Mouse (Mus musculus) CH12.LX (cell line): ENCODE measurements around the gene Fam151b. TPM values are rescaled to one million over a fixed set of nuclear protein-coding genes. Genes with fewer than 3 reads are reported as not detected.

ENCODE experiments used
- DNase-seq: peaks from one replicate; pipeline ENCODE4 v3.0.0-alpha.2; 2013; ENCODE audit errors: extremely low read depth
- H3K27ac ChIP-seq: 2 replicates; pipeline ENCODE4 v1.5.1; 2012; ENCODE audit warnings: low read depth, mild to moderate bottlenecking, control low read depth, moderate library complexity; ENCODE audit not compliant: insufficient read depth
- H3K27me3 ChIP-seq: replicated peaks from 2 replicates; pipeline ENCODE3; 2012; ENCODE audit warnings: inconsistent platforms
- H3K36me3 ChIP-seq, 2 experiments: replicated peaks in 1 of 2; 2 replicates each; pipeline versions ENCODE3 to v1.6.1; 2012; ENCODE audit warnings: inconsistent platforms in 1 of 2, low read length in 1 of 2, mild to moderate bottlenecking in 1 of 2, mixed read lengths in 1 of 2, moderate library complexity in 1 of 2; ENCODE audit not compliant: control insufficient read depth in 1 of 2, insufficient read depth in 1 of 2
- H3K4me1 ChIP-seq, 2 experiments: 2 replicates each; pipeline ENCODE4 v1.6.1; 2012; ENCODE audit warnings: inconsistent platforms in 1 of 2, moderate library complexity in 1 of 2; ENCODE audit not compliant: insufficient read depth in 2 of 2, control insufficient read depth in 1 of 2
- H3K4me2 ChIP-seq: 2 replicates; pipeline ENCODE4 v1.6.1; 2012; ENCODE audit warnings: low read depth, mild to moderate bottlenecking, control low read depth; ENCODE audit not compliant: poor library complexity, insufficient read depth, severe bottlenecking
- H3K4me3 ChIP-seq, 3 experiments: fragments of 150-350 bp in 1 of 3; sonication (generic) in 1 of 3; replicated peaks in 1 of 3; 2 replicates each; pipeline versions ENCODE3 to v1.5.1; 2011 to 2012; ENCODE audit warnings: low read depth in 2 of 3, low read length in 2 of 3, mild to moderate bottlenecking in 2 of 3, moderate library complexity in 2 of 3, control low read depth in 1 of 3, improper control_type of control experiment in 1 of 3, inconsistent platforms in 1 of 3, mixed read lengths in 1 of 3; ENCODE audit not compliant: poor library complexity in 1 of 3
- H3K79me2 ChIP-seq: replicated peaks from 2 replicates; pipeline ENCODE4 v1.6.1; 2012; ENCODE audit warnings: mild to moderate bottlenecking, moderate library complexity; ENCODE audit not compliant: control insufficient read depth, poor library complexity, insufficient read depth, severe bottlenecking; ENCODE audit errors: extremely low read depth
- H3K9ac ChIP-seq: 2 replicates; pipeline ENCODE4 v1.6.1; 2012; ENCODE audit warnings: low read depth, mild to moderate bottlenecking, control low read depth, moderate library complexity; ENCODE audit not compliant: insufficient read depth
- H3K9me3 ChIP-seq: replicated peaks from 2 replicates; pipeline ENCODE3; 2012; ENCODE audit warnings: low read length, inconsistent platforms, mixed read lengths
- BHLHE40 ChIP-seq: IDR thresholded peaks from 2 replicates; pipeline ENCODE4 v1.6.1; 2011; ENCODE audit warnings: mild to moderate bottlenecking, low read depth, low read length, improper control_type of control experiment
- CTCF ChIP-seq, 2 experiments: IDR thresholded peaks in 1 of 2; conservative IDR thresholded peaks in 1 of 2; 2 replicates each; pipeline ENCODE4 v1.5.1; 2011 to 2012; ENCODE audit warnings: low read depth in 2 of 2, low read length in 2 of 2, improper control_type of control experiment in 1 of 2, inconsistent platforms in 1 of 2, mild to moderate bottlenecking in 1 of 2, moderate library complexity in 1 of 2
- ETS1 ChIP-seq: conservative IDR thresholded peaks from 2 replicates; pipeline ENCODE4 v1.6.1; 2012; ENCODE audit warnings: low read depth, mild to moderate bottlenecking, inconsistent platforms, low read length, improper control_type of control experiment, moderate library complexity
- GABPA ChIP-seq: IDR thresholded peaks from 2 replicates; pipeline ENCODE4 v1.6.1; 2012; ENCODE audit warnings: low read depth, low read length, improper control_type of control experiment, inconsistent platforms; ENCODE audit not compliant: insufficient replicate concordance
- IRF4 ChIP-seq: IDR thresholded peaks from 2 replicates; pipeline ENCODE4 v1.6.1; 2014; ENCODE audit warnings: low read depth, mild to moderate bottlenecking, inconsistent platforms, low read length, improper control_type of control experiment
- MAFK ChIP-seq: IDR thresholded peaks from 2 replicates; pipeline ENCODE4 v1.6.1; 2011; ENCODE audit warnings: low read length, improper control_type of control experiment; ENCODE audit not compliant: insufficient replicate concordance
- MAX ChIP-seq: IDR thresholded peaks from 2 replicates; pipeline ENCODE4 v1.6.1; 2011; ENCODE audit warnings: low read length, improper control_type of control experiment
- MAZ ChIP-seq: IDR thresholded peaks from 2 replicates; pipeline ENCODE4 v1.6.1; 2012; ENCODE audit warnings: low read depth, mild to moderate bottlenecking, inconsistent platforms, low read length, improper control_type of control experiment, moderate library complexity
- MXI1 ChIP-seq: IDR thresholded peaks from 2 replicates; pipeline ENCODE4 v1.6.1; 2011; ENCODE audit warnings: mild to moderate bottlenecking, low read depth, low read length, improper control_type of control experiment
- MYC ChIP-seq: IDR thresholded peaks from 2 replicates; pipeline ENCODE4 v1.6.1; 2011; ENCODE audit warnings: low read depth, mild to moderate bottlenecking, improper control_type of control experiment, low read length
- NELFE ChIP-seq: IDR thresholded peaks from 2 replicates; pipeline ENCODE4 v1.6.1; 2011; ENCODE audit warnings: low read depth, low read length, improper control_type of control experiment
- NRF1 ChIP-seq: IDR thresholded peaks from 2 replicates; pipeline ENCODE4 v1.6.1; 2014; ENCODE audit warnings: low read depth, mild to moderate bottlenecking, inconsistent platforms, low read length, improper control_type of control experiment, moderate library complexity
- PAX5 ChIP-seq: IDR thresholded peaks from 2 replicates; pipeline ENCODE4 v1.6.1; 2012; ENCODE audit warnings: low read length, inconsistent platforms, mixed read lengths
- POLR2A ChIP-seq: IDR thresholded peaks from 2 replicates; pipeline ENCODE4 v1.6.1; 2011; ENCODE audit warnings: low read depth, mild to moderate bottlenecking, improper control_type of control experiment, low read length
- RAD21 ChIP-seq: IDR thresholded peaks from 2 replicates; pipeline ENCODE4 v1.6.1; 2011; ENCODE audit warnings: low read depth, mild to moderate bottlenecking, low read length, improper control_type of control experiment, moderate library complexity
- RCOR1 ChIP-seq: conservative IDR thresholded peaks from 2 replicates; pipeline ENCODE4 v1.6.1; 2012; ENCODE audit warnings: low read depth, mild to moderate bottlenecking, inconsistent platforms, low read length, improper control_type of control experiment
- SMC3 ChIP-seq: IDR thresholded peaks from 2 replicates; pipeline ENCODE4 v1.6.1; 2011; ENCODE audit warnings: low read depth, low read length, improper control_type of control experiment
- ZKSCAN1 ChIP-seq: IDR thresholded peaks from 2 replicates; pipeline ENCODE4 v1.6.1; 2012; ENCODE audit warnings: low read depth, inconsistent platforms, low read length, improper control_type of control experiment, borderline replicate concordance
- ZMIZ1 ChIP-seq: IDR thresholded peaks from 2 replicates; pipeline ENCODE4 v1.6.1; 2012; ENCODE audit warnings: low read depth, mild to moderate bottlenecking, inconsistent platforms, low read length, improper control_type of control experiment
- dilution Hi-C: fragments of 300-500 bp; cut with MboI; formaldehyde crosslinking; loops from 2 replicates; pipeline ENCODE4 v1.14.3; 2020; ENCODE audit warnings: low sequenced_read_pairs; ENCODE audit not compliant: extremely low pct_unique_long_range_greater_than_20kb, extremely low pct_ligation_motif_present
- in situ Hi-C: fragments of 300-500 bp; cut with MboI; formaldehyde crosslinking; loops from 3 replicates; pipeline ENCODE4 v1.14.3; 2019; ENCODE audit warnings: low sequenced_read_pairs, low pct_ligation_motif_present, low pct_unique_long_range_greater_than_20kb, mixed read lengths
- polyA plus RNA-seq: library from polyadenylated mRNA; unstranded; fragments of >175 nt; gene quantifications from 2 replicates; pipeline ENCODE4 v1.2.1, GENCODE M21; 2012; ENCODE audit warnings: low read depth; ENCODE audit not compliant: insufficient read length
- total RNA-seq, 2 experiments: library from RNA; depleted of rRNA; stranded (reverse); fragments of 300-350 nt in 1 of 2; fragments of >200 nt in 1 of 2; gene quantifications; 2 replicates each; pipeline ENCODE4 v1.2.3; 2012 to 2014

The Fam151b gene
- total and polyA plus RNA-seq, 3 experiments, result 2.5 to 5.2 (median 3.7) TPM

DNA sequence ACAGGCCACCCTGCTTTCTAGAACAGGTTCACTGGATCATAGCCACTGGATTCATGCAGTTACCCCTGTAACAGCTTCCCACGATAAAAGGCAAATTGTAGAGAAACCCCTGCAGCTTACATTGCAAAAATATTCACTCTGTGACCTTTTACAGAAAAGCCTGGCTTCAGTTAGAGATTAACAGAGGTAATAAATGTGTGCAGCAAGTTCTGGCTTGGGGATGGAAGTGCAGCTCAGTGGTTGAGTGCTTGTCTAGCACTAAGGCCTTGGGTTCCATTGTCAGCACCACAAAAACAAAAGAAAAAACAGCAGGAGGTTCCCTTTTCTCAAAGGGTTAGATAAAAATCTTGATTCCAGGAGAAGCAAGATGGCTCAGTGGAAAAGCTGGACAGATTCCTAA, 8.1 kb upstream of the Fam151b start:
- Histone ChIP-seq H3K27ac (no peak overlapping the region), H3K79me2 (no peaks in the 10 kb centered on the region), H3K9ac (no peak overlapping the region)
- DNase-seq, result no peak
- in situ Hi-C loops (no loop called here), dilution Hi-C loops (no loop called here)
- TF ChIP-seq ZMIZ1 (no peak), SMC3 (no peak), BHLHE40 (no peak), MYC (no peak), IRF4 (no peak)
- TF ChIP-seq, all 38 proteins: peak for 0
- Histone ChIP-seq H3K9me3 (no peaks in the 10 kb centered on the region), H3K4me1 (peaks cover 3% of the 10 kb centered on the region in 2 experiments; a peak in 1 of 4 replicates), H3K4me3 (no peak overlapping the region), H3K36me3 (peaks cover 10 to 41% of the 10 kb centered on the region in 2 experiments), H3K4me2 (no peak overlapping the region), H3K27me3 (no peaks in the 10 kb centered on the region)

DNA sequence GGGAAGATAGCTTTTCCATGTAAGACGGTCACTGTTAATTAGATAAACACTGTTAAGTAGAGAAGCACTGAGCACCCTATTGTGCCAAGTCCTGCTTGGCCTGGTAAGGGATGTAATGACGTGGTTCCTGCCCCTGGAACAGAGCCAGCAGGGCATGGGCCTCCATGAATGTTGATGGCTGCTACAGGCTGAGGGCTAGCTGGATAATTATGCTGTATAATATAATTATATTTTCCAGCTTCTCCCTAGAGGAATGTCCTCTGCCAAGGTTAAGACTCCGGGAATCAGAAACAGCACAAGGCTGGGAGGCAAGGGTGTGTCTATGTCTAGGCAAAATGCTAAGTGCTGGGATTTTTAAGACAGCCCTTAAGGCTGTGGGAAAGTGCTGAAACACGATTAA, 7.0 kb upstream of the Fam151b start:
- TF ChIP-seq BHLHE40 (no peak), RCOR1 (no peak), MXI1 (no peak), SMC3 (no peak), IRF4 (no peak), ETS1 (no peak), ZMIZ1 (no peak), GABPA (no peak), POLR2A (no peak), ZKSCAN1 (no peak), CTCF (conservative IDR thresholded peaks at IDR 0.05 in 1 of 2, IDR thresholded peaks at IDR 0.05 in 1 of 2; ENCODE audit: low read depth in 2 of 2, low read length in 2 of 2) (no peak), MAFK (no peak), MAZ (no peak), PAX5 (no peak), MAX (no peak), NELFE (no peak), RAD21 (no peak), NRF1 (no peak)
- in situ Hi-C loops, result no loop called here
- peaks cover 10 to 44% of the 10 kb centered on the region in 2 experiments for H3K36me3 ChIP-seq
- no peaks in the 10 kb centered on the region for H3K27me3 ChIP-seq
- no peak overlapping the region for H3K4me3 ChIP-seq
- no peak for DNase-seq
- H3K27ac ChIP-seq, result no peak overlapping the region
- dilution Hi-C loops, result no loop called here
- H3K9ac ChIP-seq, result no peak overlapping the region
- peaks cover 0 to 2% of the 10 kb centered on the region in 2 experiments; a peak in 1 of 4 replicates for H3K4me1 ChIP-seq
- no peaks in the 10 kb centered on the region for H3K9me3 ChIP-seq
- no peaks in the 10 kb centered on the region for H3K79me2 ChIP-seq
- H3K4me2 ChIP-seq, result no peak overlapping the region
